Mouse (Mus musculus) liver, postnatal 0 days (tissue): ENCODE results near the gene Atp6v1b1.

Experiments used
- CTCF ChIP-seq: sonication (generic); IDR thresholded peaks from 2 replicates; pipeline ENCODE4 v1.5.1; 2016; ENCODE audit warnings: antibody characterized with exemption, low read depth
- EP300 ChIP-seq: IDR thresholded peaks from 2 replicates; pipeline ENCODE4 v1.6.1; 2016; ENCODE audit warnings: antibody characterized with exemption, low read depth, mild to moderate bottlenecking

DNA sequence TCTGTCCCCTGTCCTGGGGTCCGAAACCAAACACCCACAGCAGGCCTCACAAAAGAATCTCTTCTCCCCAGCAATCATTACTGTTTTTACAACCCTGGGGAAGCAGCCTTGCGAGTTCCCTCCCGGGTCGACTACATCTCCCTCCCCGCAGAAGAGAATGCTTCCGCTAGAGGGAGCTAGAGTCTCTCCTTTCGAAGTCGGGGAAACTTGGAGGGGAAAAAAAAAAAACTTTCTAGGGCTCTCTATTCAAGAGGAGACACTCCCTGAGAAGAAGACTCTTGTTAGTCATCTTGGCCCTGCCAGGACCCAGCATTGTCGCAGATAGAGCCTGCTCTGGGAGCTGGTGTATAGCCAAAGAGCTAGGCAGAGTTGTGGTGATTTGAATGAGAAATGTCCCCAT is 49.0 kb upstream of the Atp6v1b1 start:
- TF ChIP-seq CTCF (peak; percentile 74), EP300 (no peak)
